Mouse (Mus musculus) liver, embryonic 12.5 days (tissue): ENCODE measurements around the gene Lct. TPM values are rescaled to one million over a fixed set of nuclear protein-coding genes. Genes with fewer than 3 reads are reported as not detected.
"Not testable (repeated sequence)": the region's sequence is repeated elsewhere in the genome, so short reads cannot be mapped to it uniquely, and the experiment has no call there.

Experiments used
- ATAC-seq: fragments of 200-750 bp; cut with Nextera tagmentation; 2 replicates; pipeline ENCODE4 v1.8.0; 2017; ENCODE audit warnings: moderate number of reproducible peaks, mild to moderate bottlenecking, moderate library complexity
- H3K27ac ChIP-seq: fragments of 300-500 bp; sonication (generic); 2 replicates; pipeline ENCODE4 v1.5.1; 2016; ENCODE audit warnings: mild to moderate bottlenecking
- H3K27me3 ChIP-seq: fragments of 300-500 bp; sonication (generic); replicated peaks from 2 replicates; pipeline ENCODE4 v1.6.1; 2016; ENCODE audit warnings: mild to moderate bottlenecking, moderate library complexity
- H3K36me3 ChIP-seq: fragments of 300-500 bp; sonication (generic); 2 replicates; pipeline ENCODE4 v1.6.1; 2016; ENCODE audit warnings: mild to moderate bottlenecking, moderate library complexity
- H3K4me1 ChIP-seq: fragments of 300-500 bp; sonication (generic); 2 replicates; pipeline ENCODE4 v1.6.1; 2016
- H3K4me2 ChIP-seq: fragments of 300-500 bp; sonication (generic); 2 replicates; pipeline ENCODE4 v1.6.1; 2016; ENCODE audit warnings: mild to moderate bottlenecking, moderate library complexity
- H3K4me3 ChIP-seq: fragments of 300-500 bp; sonication (generic); 2 replicates; pipeline ENCODE4 v1.5.1; 2016; ENCODE audit warnings: mild to moderate bottlenecking, moderate library complexity
- H3K9ac ChIP-seq: fragments of 300-500 bp; sonication (generic); 2 replicates; pipeline ENCODE4 v1.6.1; 2016; ENCODE audit warnings: mild to moderate bottlenecking, moderate library complexity
- H3K9me3 ChIP-seq: fragments of 300-500 bp; sonication (generic); replicated peaks from 2 replicates; pipeline ENCODE4 v1.6.1; 2016; ENCODE audit warnings: mild to moderate bottlenecking, moderate library complexity
- WGBS: fragments of 180-500 bp; shearing (Covaris S2); methylation state at CpG from one replicate; pipeline ENCODE4 v1.1.7; 2016; ENCODE audit not compliant: insufficient replicate concordance; 5-methylcytosine and 5-hydroxymethylcytosine counted together
- polyA plus RNA-seq: library from polyadenylated mRNA; unstranded; fragments of >200 nt; fragmentation: Nextera tagmentation; extraction: Ambion mirVana; gene quantifications from 2 replicates; pipeline ENCODE4 v1.2.1, GENCODE M21; 2016

Lct gene
- polyA plus RNA-seq, 1 experiment from 2014 or later: not detected

DNA sequence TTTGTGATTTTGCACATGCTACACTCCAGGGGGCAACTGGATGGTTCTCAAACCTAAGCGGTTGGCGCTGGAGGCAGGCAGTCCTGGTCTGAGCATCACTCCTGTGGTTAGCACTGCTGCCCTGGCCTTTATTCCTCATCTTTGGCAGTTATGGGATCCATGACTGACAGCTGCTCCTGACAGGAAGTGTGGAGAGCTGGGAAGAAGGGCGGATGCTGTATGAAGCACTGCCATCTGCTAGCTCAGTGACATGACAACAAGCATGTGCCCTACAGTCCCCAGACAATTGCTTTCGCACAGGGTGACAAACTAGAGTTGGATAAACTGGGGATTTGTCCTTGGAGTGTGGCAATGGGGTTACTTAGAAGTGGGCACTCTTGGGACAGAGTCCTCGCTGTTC, 37.8 kb downstream of the Lct start:
- no peak overlapping the region for H3K9ac ChIP-seq
- no peak overlapping the region for H3K27ac ChIP-seq
- ATAC-seq: no peak
- H3K9me3 ChIP-seq: no peaks in the 10 kb centered on the region
- no peak overlapping the region for H3K4me2 ChIP-seq
- H3K27me3 ChIP-seq: no peaks in the 10 kb centered on the region
- H3K4me1 ChIP-seq: no peaks in the 10 kb centered on the region
- H3K4me3 ChIP-seq: no peak overlapping the region
- 82% methylated on average over 5 of the region's 5 CpGs for WGBS
- no peaks in the 10 kb centered on the region for H3K36me3 ChIP-seq

- H3K27ac ChIP-seq: no peak overlapping the region
- no peaks in the 10 kb centered on the region for H3K4me1 ChIP-seq
- no peaks in the 10 kb centered on the region for H3K9me3 ChIP-seq
- H3K9ac ChIP-seq: no peak overlapping the region
- H3K4me3 ChIP-seq: no peak overlapping the region
- H3K4me2 ChIP-seq: no peak overlapping the region
- peaks cover 11% of the 10 kb centered on the region for H3K36me3 ChIP-seq
- H3K27me3 ChIP-seq: no peaks in the 10 kb centered on the region
- ATAC-seq: no peak
- WGBS: 78% methylated on average over 9 of the region's 9 CpGs
These were observed 43.0 kb downstream of the Lct start for GRCm38 (mm10) chr1:128285136-128285535.

DNA sequence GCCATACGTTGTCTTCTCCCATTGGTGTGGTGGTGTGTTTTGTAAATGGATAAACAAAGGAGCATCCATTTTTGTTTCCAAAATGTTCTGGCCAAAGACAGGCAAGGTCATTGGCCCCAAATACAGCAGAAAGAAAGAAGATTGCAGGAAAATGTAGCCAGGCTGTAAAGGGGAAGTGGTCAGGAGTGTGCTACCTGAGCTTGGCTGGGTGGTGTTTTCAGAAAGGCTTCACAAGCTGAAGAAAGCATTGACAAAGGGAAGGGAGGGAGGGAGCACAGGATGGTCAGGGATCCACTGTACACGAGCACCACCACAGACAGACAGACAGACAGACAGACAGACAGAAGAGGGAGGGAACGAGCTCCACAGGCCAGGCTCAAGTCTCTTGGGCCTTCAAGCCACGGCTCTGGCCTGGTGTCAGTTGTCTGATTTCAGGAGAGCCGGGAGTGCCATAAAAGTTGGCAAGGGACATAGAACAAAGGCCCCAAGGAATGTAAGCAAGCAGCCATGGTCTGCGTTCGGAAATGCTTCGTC, 43.9 kb downstream of the Lct start:
- 79% methylated on average over 8 of the region's 8 CpGs for WGBS
- no peaks in the 10 kb centered on the region for H3K9me3 ChIP-seq
- no peak overlapping the region for H3K27ac ChIP-seq
- H3K27me3 ChIP-seq: no peaks in the 10 kb centered on the region
- H3K4me3 ChIP-seq: no peak overlapping the region
- peaks cover 20% of the 10 kb centered on the region for H3K36me3 ChIP-seq
- no peak overlapping the region for H3K9ac ChIP-seq
- H3K4me1 ChIP-seq: no peaks in the 10 kb centered on the region
- no peak for ATAC-seq
- H3K4me2 ChIP-seq: no peak overlapping the region

- Histone ChIP-seq H3K4me3 (no peak overlapping the region), H3K9ac (no peak overlapping the region), H3K36me3 (peaks cover 32% of the 10 kb centered on the region), H3K27ac (no peak overlapping the region), H3K9me3 (no peaks in the 10 kb centered on the region), H3K4me2 (no peak overlapping the region), H3K27me3 (no peaks in the 10 kb centered on the region), H3K4me1 (no peaks in the 10 kb centered on the region)
- WGBS: 82% methylated on average over 3 of the region's 3 CpGs
- ATAC-seq: no peak
These were observed 45.2 kb downstream of the Lct start for GRCm38 (mm10) chr1:128282924-128283323.

GRCm38 (mm10) chr1:128281753-128282152, 46.4 kb downstream of the Lct start:
- peaks cover 44% of the 10 kb centered on the region for H3K36me3 ChIP-seq
- no peak overlapping the region for H3K9ac ChIP-seq
- no peak overlapping the region for H3K27ac ChIP-seq
- H3K27me3 ChIP-seq: no peaks in the 10 kb centered on the region
- no peaks in the 10 kb centered on the region for H3K4me1 ChIP-seq
- no peak overlapping the region for H3K4me3 ChIP-seq
- 79% methylated on average over 3 of the region's 3 CpGs for WGBS
- no peak for ATAC-seq
- H3K4me2 ChIP-seq: no peak overlapping the region
- no peaks in the 10 kb centered on the region for H3K9me3 ChIP-seq

DNA sequence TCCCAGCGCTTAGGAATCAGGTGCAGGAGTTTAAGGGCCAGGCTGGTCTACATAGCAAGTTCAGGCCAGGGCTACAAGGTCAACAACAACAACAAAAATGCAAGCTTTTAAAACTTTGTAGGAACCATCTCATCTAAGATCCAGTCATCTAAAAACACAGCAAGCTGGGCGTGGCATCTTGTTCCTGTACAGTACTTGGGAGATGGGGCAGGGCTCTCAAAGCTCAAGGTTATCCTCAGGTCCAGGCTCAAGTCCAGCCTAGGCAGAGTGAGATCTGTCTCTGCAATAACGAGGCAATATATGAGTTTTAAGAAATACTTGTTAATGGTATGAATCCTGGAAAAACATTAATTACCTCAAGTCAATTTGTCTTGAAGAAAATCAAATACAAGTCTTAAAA, 49.6 kb downstream of the Lct start:
- no peak overlapping the region for H3K4me3 ChIP-seq
- ATAC-seq: no peak
- H3K9ac ChIP-seq: no peak overlapping the region
- H3K36me3 ChIP-seq: peaks cover 75% of the 10 kb centered on the region
- 85% methylated on average over 3 of the region's 3 CpGs for WGBS
- H3K4me1 ChIP-seq: peaks cover 6% of the 10 kb centered on the region
- H3K4me2 ChIP-seq: no peak overlapping the region
- no peak overlapping the region for H3K27ac ChIP-seq
- H3K27me3 ChIP-seq: no peaks in the 10 kb centered on the region
- no peaks in the 10 kb centered on the region for H3K9me3 ChIP-seq

GRCm38 (mm10) chr1:128275908-128276307, 52.2 kb downstream of the Lct start:
- Histone ChIP-seq H3K9me3 (no peaks in the 10 kb centered on the region), H3K27ac (no peak overlapping the region), H3K27me3 (no peaks in the 10 kb centered on the region), H3K4me3 (no peak overlapping the region), H3K9ac (no peak overlapping the region), H3K4me2 (no peak overlapping the region), H3K4me1 (peaks cover 6% of the 10 kb centered on the region), H3K36me3 (peaks cover 93% of the 10 kb centered on the region)
- ATAC-seq: peak; percentile 68
- 65% methylated on average over 1 of the region's 1 CpGs for WGBS

- H3K27ac ChIP-seq: no peak overlapping the region
- H3K4me1 ChIP-seq: peaks cover 3% of the 10 kb centered on the region
- 86% methylated on average over 3 of the region's 3 CpGs for WGBS
- H3K4me2 ChIP-seq: no peak overlapping the region
- no peak overlapping the region for H3K4me3 ChIP-seq
- H3K36me3 ChIP-seq: peaks cover 92% of the 10 kb centered on the region
- no peaks in the 10 kb centered on the region for H3K9me3 ChIP-seq
- no peaks in the 10 kb centered on the region for H3K27me3 ChIP-seq
- ATAC-seq: no peak
- no peak overlapping the region for H3K9ac ChIP-seq
These were observed 57.4 kb downstream of the Lct start for GRCm38 (mm10) chr1:128270731-128271130.

- 70% methylated on average over 7 of the region's 7 CpGs for WGBS
- not testable (repeated sequence) for ATAC-seq
These were observed 61.1 kb downstream of the Lct start for GRCm38 (mm10) chr1:128267061-128267460.

GRCm38 (mm10) chr1:128244727-128245355, 83.3 kb downstream of the Lct start:
- peaks cover 24% of the 10 kb centered on the region for H3K4me1 ChIP-seq
- H3K4me3 ChIP-seq: peak overlapping the region; percentile 77
- H3K27me3 ChIP-seq: no peaks in the 10 kb centered on the region
- WGBS: under 1% methylated on average over 19 of the region's 19 CpGs
- H3K4me2 ChIP-seq: peak overlapping the region; percentile 94
- peak; percentile 61 for ATAC-seq
- H3K27ac ChIP-seq: peak overlapping the region; percentile 89
- peak overlapping the region; percentile 85 for H3K9ac ChIP-seq
- H3K9me3 ChIP-seq: no peaks in the 10 kb centered on the region
- H3K36me3 ChIP-seq: peaks cover 11% of the 10 kb centered on the region; the same call in 1 of the 2 replicates

More at GRCm38 (mm10) chr1:128267061-128267460, 61.1 kb downstream of the Lct start:
- peaks cover 93% of the 10 kb centered on the region for H3K36me3 ChIP-seq
- not testable (repeated sequence) for H3K27ac ChIP-seq, H3K9me3 ChIP-seq, H3K27me3 ChIP-seq, H3K4me1 ChIP-seq, H3K9ac ChIP-seq, H3K4me2 ChIP-seq, H3K4me3 ChIP-seq

- Histone ChIP-seq H3K27ac (peak overlapping the region; percentile 89), H3K9me3 (no peaks in the 10 kb centered on the region), H3K4me1 (peaks cover 24% of the 10 kb centered on the region), H3K4me2 (peak overlapping the region; percentile 94), H3K36me3 (peaks cover 12% of the 10 kb centered on the region), H3K27me3 (no peaks in the 10 kb centered on the region), H3K4me3 (peak overlapping the region; percentile 77), H3K9ac (peak overlapping the region; percentile 85)
- under 1% methylated on average over 65 of the region's 71 CpGs for WGBS
- peak; percentile 92 for ATAC-seq
These were observed 84.0 kb downstream of the Lct start for GRCm38 (mm10) chr1:128243996-128244726.

DNA sequence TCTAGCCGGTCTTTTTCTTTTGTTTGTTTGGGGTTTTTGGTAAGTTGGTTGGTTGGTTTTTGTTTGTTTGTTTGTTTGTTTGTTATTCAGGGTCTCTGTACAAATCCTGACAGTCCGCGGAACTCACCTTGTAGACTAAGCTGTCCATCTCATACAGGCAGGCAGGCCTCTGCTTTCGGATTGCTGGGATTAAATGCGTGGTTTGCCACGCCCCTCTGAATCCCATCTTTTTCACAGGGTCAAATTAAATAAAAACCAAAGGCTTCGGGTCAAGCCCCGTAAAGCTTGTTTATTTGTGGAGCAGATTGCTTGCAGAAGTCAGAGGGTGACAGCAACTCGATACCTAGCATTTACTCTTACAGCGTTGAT, 84.5 kb downstream of the Lct start, which contains the start of gene Ubxn4:
TSS of gene Ubxn4 (plus strand) at position 338 of the 369 bp plus-strand sequence.
- Histone ChIP-seq H3K36me3 (peaks cover 16% of the 10 kb centered on the region), H3K27ac (peak within 1 kb of the TSS; percentile 89), H3K4me1 (peaks cover 24% of the 10 kb centered on the region), H3K4me2 (peak within 1 kb of the TSS; percentile 94), H3K9me3 (no peaks in the 10 kb centered on the region), H3K27me3 (no peaks in the 10 kb centered on the region), H3K4me3 (peak within 1 kb of the TSS; percentile 77), H3K9ac (peak within 1 kb of the TSS; percentile 85)
- 7% methylated on average over 10 of the region's 10 CpGs for WGBS
- peak; percentile 9; the same call in 1 of the 2 replicates for ATAC-seq
